Mouse (Mus musculus): Measurements from ENCODE around the gene Olfr813. TPM values are rescaled to one million over a fixed set of nuclear protein-coding genes. Genes with fewer than 3 reads are reported as not detected.
"Not testable (repeated sequence)": the region's sequence is repeated elsewhere in the genome, so short reads cannot be mapped to it uniquely, and the experiment has no call there.

The Olfr813 gene
- total RNA-seq (2015) = not detected in 2 replicates
- not detected in 2 replicates for total RNA-seq (2017)

DNA sequence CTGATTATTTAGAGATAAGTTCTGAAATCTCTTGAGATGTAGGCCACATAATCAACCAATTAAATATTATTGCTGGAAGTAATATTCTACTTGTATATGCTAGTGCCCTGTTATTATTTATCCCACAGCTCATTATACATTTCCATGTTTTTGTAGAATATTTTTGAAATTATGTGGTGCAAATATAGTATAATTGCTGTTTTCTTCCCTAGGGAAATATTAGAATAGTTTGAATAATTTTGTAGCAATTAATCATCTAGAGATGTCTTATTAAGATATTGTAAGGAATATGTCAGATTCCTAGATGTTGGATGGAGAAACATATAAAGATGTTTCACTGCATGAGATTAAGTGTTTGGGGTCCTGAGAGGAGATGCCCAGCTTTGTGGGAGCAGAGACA lies at the start of gene Olfr813:
TSS of gene Olfr813 (plus strand) at position 301 of the 400 bp plus-strand sequence.
- no peak for ATAC-seq (ENCODE audit: poor library complexity, severe bottlenecking)

DNA sequence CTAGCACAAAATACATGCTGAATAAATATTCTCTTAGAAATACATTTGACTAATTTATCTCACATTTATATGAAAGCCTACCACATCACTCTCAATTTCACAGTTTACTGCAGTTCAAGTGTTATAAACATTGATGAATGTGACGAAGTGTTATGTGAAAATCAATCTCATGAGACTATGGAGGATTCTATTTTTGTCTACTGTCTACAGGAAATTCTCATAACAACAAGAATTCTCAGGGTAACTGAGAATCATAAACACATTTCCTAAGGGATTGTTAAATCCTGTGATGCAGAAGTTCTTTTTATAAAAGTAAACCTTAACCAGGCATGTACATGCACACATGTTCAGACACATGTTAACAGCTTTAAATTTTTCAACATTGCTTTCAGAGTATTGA lies 9.2 kb upstream of the Olfr813 start, which contains the start of gene Olfr812:
TSS of gene Olfr812 (minus strand) at position 101 of the 400 bp plus-strand sequence.
- no peak for ATAC-seq (ENCODE audit: poor library complexity, severe bottlenecking)

DNA sequence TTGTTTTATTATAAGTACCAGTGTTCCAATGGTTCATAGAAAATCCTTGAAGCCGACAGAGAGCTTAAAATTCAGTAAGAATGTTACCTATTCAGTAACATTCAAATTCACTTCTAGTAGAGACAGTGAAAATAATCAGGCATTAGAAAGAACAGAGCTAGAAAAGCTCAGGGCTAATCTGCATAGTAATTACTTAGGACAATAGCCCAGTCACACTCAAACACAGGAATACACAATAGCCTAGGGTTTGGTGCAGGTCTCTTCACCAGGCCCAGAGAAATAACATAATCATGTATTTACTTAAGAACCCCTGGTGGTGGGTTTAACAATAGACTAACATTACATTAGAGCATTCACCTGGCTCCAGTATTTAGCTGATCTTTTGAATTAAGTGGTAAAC lies 7.8 kb upstream of the Olfr813 start:
- ATAC-seq (ENCODE audit: poor library complexity, severe bottlenecking) = no peak

DNA sequence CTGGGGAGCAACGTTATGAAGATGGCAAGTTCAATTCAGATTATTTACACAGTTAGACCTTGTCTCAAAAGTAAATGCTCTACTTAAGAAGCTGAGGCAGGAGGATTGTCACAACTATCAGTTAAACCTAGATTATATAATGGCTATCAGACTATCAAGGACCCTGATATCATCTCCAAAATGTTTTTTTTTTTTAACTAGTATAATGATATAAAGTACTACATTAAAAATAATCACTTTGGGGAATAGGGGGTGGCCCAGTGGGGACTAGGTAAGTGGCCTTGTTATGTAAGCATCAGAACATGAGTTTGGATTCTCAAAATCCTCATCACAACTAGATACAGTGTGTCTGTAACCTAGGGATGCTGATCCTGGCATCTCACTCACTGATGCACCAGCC lies 24.6 kb downstream of the Olfr813 start, which contains the start of gene Olfr814:
TSS of gene Olfr814 (minus strand) at position 101 of the 400 bp plus-strand sequence.
- ATAC-seq (ENCODE audit: poor library complexity, severe bottlenecking) = not testable (repeated sequence)

DNA sequence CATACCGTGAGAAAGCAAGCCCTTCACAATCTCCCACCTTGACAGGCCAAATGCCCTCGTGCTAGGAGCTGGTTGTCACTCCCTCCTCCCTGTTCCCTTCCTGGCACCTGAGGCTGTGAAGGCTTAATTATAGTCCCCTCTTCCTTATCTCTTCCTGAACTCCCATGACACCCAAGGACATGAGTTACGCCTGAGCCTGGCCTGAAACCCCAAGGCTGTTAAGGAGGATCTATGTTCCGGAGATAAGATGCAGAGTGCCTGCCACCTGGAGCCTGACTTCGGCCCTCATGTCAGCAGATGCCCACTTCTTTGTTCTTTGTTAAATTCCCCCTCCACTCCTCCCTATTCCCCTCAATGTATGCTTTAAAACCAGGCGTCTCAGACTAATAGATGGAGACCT lies 30.3 kb downstream of the Olfr813 start:
- ATAC-seq (ENCODE audit: poor library complexity, severe bottlenecking) = not testable (repeated sequence)

DNA sequence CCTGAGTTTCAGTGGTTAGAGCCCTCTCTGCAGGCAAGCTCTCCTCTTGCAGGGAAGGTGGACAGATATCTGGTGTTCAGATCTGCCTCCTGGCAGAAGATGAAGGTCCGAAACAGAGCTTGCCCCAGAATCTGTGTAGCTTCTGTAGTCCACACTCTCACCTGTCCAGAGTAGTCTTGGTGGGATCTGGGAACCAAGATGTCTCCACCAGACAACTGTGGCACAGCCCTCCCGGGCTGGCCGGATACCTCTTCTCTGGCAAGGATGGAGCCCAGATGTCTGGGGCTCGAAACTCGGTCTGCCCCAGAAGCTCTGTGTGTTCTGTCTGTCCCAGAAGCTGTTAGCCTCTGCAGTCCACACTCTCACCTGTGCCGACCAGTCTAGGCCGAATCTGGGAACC lies 30.8 kb downstream of the Olfr813 start:
- ATAC-seq (ENCODE audit: poor library complexity, severe bottlenecking) = no peak

DNA sequence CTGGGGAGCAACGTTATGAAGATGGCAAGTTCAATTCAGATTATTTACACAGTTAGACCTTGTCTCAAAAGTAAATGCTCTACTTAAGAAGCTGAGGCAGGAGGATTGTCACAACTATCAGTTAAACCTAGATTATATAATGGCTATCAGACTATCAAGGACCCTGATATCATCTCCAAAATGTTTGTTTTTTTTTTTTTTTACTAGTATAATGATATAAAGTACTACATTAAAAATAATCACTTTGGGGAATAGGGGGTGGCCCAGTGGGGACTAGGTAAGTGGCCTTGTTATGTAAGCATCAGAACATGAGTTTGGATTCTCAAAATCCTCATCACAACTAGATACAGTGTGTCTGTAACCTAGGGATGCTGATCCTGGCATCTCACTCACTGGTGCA lies 50.6 kb downstream of the Olfr813 start, which contains the start of gene Olfr815:
TSS of gene Olfr815 (minus strand) at position 101 of the 400 bp plus-strand sequence.
- ATAC-seq (ENCODE audit: poor library complexity, severe bottlenecking) = not testable (repeated sequence)

Other genes with a start within 250 kb of the Olfr813 start
- not detected in 2 replicates for gene Olfr796, start 242.8 kb upstream of the Olfr813 start, total RNA-seq (2015)
- gene Olfr796, start 242.8 kb upstream of the Olfr813 start, total RNA-seq (2017) = not detected in 2 replicates
- gene Olfr798, start 227.4 kb upstream of the Olfr813 start, total RNA-seq (2015) = not detected in 2 replicates
- not detected in 2 replicates for gene Olfr798, start 227.4 kb upstream of the Olfr813 start, total RNA-seq (2017)
- gene Olfr799, start 217.9 kb upstream of the Olfr813 start, total RNA-seq (2015) = not detected in 2 replicates
- gene Olfr799, start 217.9 kb upstream of the Olfr813 start, total RNA-seq (2017) = not detected in 2 replicates
- gene Olfr800, start 197.7 kb upstream of the Olfr813 start, total RNA-seq (2015) = not detected in 2 replicates
- not detected in 2 replicates for gene Olfr800, start 197.7 kb upstream of the Olfr813 start, total RNA-seq (2017)
- not detected in 2 replicates for gene Olfr801, start 181.5 kb upstream of the Olfr813 start, total RNA-seq (2015)
- gene Olfr801, start 181.5 kb upstream of the Olfr813 start, total RNA-seq (2017) = not detected in 2 replicates
- gene Olfr802, start 167.2 kb upstream of the Olfr813 start, total RNA-seq (2015) = not detected in 2 replicates
- not detected in 2 replicates for gene Olfr802, start 167.2 kb upstream of the Olfr813 start, total RNA-seq (2017)
- not detected in 2 replicates for gene Olfr803, start 161.1 kb upstream of the Olfr813 start, total RNA-seq (2015)
- gene Olfr803, start 161.1 kb upstream of the Olfr813 start, total RNA-seq (2017) = not detected in 2 replicates
- gene Olfr804, start 152.2 kb upstream of the Olfr813 start, total RNA-seq (2015) = not detected in 2 replicates
- gene Olfr804, start 152.2 kb upstream of the Olfr813 start, total RNA-seq (2017) = not detected in 2 replicates
- gene Olfr805, start 126.0 kb upstream of the Olfr813 start, total RNA-seq (2015) = not detected in 2 replicates
- gene Olfr805, start 126.0 kb upstream of the Olfr813 start, total RNA-seq (2017) = not detected in 2 replicates
- not detected in 2 replicates for gene Olfr806, start 113.4 kb upstream of the Olfr813 start, total RNA-seq (2015)
- not detected in 2 replicates for gene Olfr806, start 113.4 kb upstream of the Olfr813 start, total RNA-seq (2017)
- gene Olfr807, start 97.6 kb upstream of the Olfr813 start, total RNA-seq (2015) = not detected in 2 replicates
- not detected in 2 replicates for gene Olfr807, start 97.6 kb upstream of the Olfr813 start, total RNA-seq (2017)
- gene Olfr808, start 89.9 kb upstream of the Olfr813 start, total RNA-seq (2015) = not detected in 2 replicates
- not detected in 2 replicates for gene Olfr808, start 89.9 kb upstream of the Olfr813 start, total RNA-seq (2017)
- gene Olfr809, start 80.7 kb upstream of the Olfr813 start, total RNA-seq (2015) = not detected in 2 replicates
- gene Olfr809, start 80.7 kb upstream of the Olfr813 start, total RNA-seq (2017) = not detected in 2 replicates
- gene Olfr810, start 60.5 kb upstream of the Olfr813 start, total RNA-seq (2015) = not detected in 2 replicates
- not detected in 2 replicates for gene Olfr810, start 60.5 kb upstream of the Olfr813 start, total RNA-seq (2017)
- gene Olfr811, start 51.0 kb upstream of the Olfr813 start, total RNA-seq (2015) = not detected in 2 replicates
- gene Olfr811, start 51.0 kb upstream of the Olfr813 start, total RNA-seq (2017) = not detected in 2 replicates
- not detected in 2 replicates for gene Olfr812, start 9.3 kb upstream of the Olfr813 start, total RNA-seq (2015)
- not detected in 2 replicates for gene Olfr812, start 9.3 kb upstream of the Olfr813 start, total RNA-seq (2017)
- not detected in 2 replicates for gene Olfr814, start 24.5 kb downstream of the Olfr813 start, total RNA-seq (2015)
- gene Olfr814, start 24.5 kb downstream of the Olfr813 start, total RNA-seq (2017) = not detected in 2 replicates
- not detected in 2 replicates for gene Olfr815, start 50.5 kb downstream of the Olfr813 start, total RNA-seq (2015)
- not detected in 2 replicates for gene Olfr815, start 50.5 kb downstream of the Olfr813 start, total RNA-seq (2017)
- gene Olfr816, start 60.2 kb downstream of the Olfr813 start, total RNA-seq (2015) = not detected in 2 replicates
- gene Olfr816, start 60.2 kb downstream of the Olfr813 start, total RNA-seq (2017) = not detected in 2 replicates
- not detected in 2 replicates for gene Olfr818, start 93.7 kb downstream of the Olfr813 start, total RNA-seq (2015)
- not detected in 2 replicates for gene Olfr818, start 93.7 kb downstream of the Olfr813 start, total RNA-seq (2017)
- not detected in 2 replicates for gene Olfr819, start 111.9 kb downstream of the Olfr813 start, total RNA-seq (2015)
- not detected in 2 replicates for gene Olfr819, start 111.9 kb downstream of the Olfr813 start, total RNA-seq (2017)
- gene Olfr247, start 120.8 kb downstream of the Olfr813 start, total RNA-seq (2015) = not detected in 2 replicates
- gene Olfr247, start 120.8 kb downstream of the Olfr813 start, total RNA-seq (2017) = not detected in 2 replicates
- gene Gm10310, start 129.7 kb downstream of the Olfr813 start, total RNA-seq (2015) = not detected in 2 replicates
- gene Gm10310, start 129.7 kb downstream of the Olfr813 start, total RNA-seq (2017) = not detected in 2 replicates
- gene Olfr820, start 157.3 kb downstream of the Olfr813 start, total RNA-seq (2015) = not detected in 2 replicates
- gene Olfr820, start 157.3 kb downstream of the Olfr813 start, total RNA-seq (2017) = not detected in 2 replicates
- not detected in 2 replicates for gene Olfr821, start 175.0 kb downstream of the Olfr813 start, total RNA-seq (2015)
- not detected in 2 replicates for gene Olfr821, start 175.0 kb downstream of the Olfr813 start, total RNA-seq (2017)
- not detected in 2 replicates for gene Olfr822, start 215.8 kb downstream of the Olfr813 start, total RNA-seq (2015)
- not detected in 2 replicates for gene Olfr822, start 215.8 kb downstream of the Olfr813 start, total RNA-seq (2017)

All from megakaryocyte, adult 5-6 weeks (primary cell).